Mouse (Mus musculus): ENCODE measurements around the gene Olfr456. TPM values are rescaled to one million over a fixed set of nuclear protein-coding genes. Genes with fewer than 3 reads are reported as not detected.
"Not testable (repeated sequence)": the region's sequence is repeated elsewhere in the genome, so short reads cannot be mapped to it uniquely, and the experiment has no call there.

Olfr456 gene
- not detected in 2 replicates for polyA plus RNA-seq (2011; ENCODE audit: insufficient read length, low read depth, missing spikeins)

- Histone ChIP-seq H3K4me1 (ENCODE audit: control insufficient read depth, insufficient read depth, low read length) (peaks cover 5% of the 10 kb centered on the region; the same call in 1 of the 2 replicates), H3K27ac (ENCODE audit: insufficient read depth, low read length) (no peak within 1 kb of the TSS), H3K4me3 (ENCODE audit: insufficient read depth, low read length) (no peak within 1 kb of the TSS)
- no peak for TF ChIP-seq CTCF (IDR thresholded peaks at IDR 0.05; ENCODE audit: borderline replicate concordance, insufficient read depth, low read length)
- no peak for TF ChIP-seq POLR2A (IDR thresholded peaks at IDR 0.05; ENCODE audit: low read depth, low read length)
These were observed at the start of gene Olfr456 for GRCm38 (mm10) chr6:42487114-42487513. Gene Olfr456 (minus strand): TSS chr6:42487214.

GRCm38 (mm10) chr6:42513461-42513860, 26.4 kb upstream of the Olfr456 start:
- Histone ChIP-seq H3K27ac (ENCODE audit: insufficient read depth, low read length) (peak overlapping the region; percentile 98), H3K4me3 (ENCODE audit: insufficient read depth, low read length) (no peak overlapping the region), H3K4me1 (ENCODE audit: control insufficient read depth, insufficient read depth, low read length) (peaks cover 12% of the 10 kb centered on the region; the same call in 1 of the 2 replicates)
- TF ChIP-seq POLR2A (IDR thresholded peaks at IDR 0.05; ENCODE audit: low read depth, low read length) (no peak), CTCF (IDR thresholded peaks at IDR 0.05; ENCODE audit: borderline replicate concordance, insufficient read depth, low read length) (no peak)

GRCm38 (mm10) chr6:42509311-42509710, 22.3 kb upstream of the Olfr456 start:
- H3K4me3 ChIP-seq (ENCODE audit: insufficient read depth, low read length) = no peak overlapping the region
- H3K4me1 ChIP-seq (ENCODE audit: control insufficient read depth, insufficient read depth, low read length) = peaks cover 12% of the 10 kb centered on the region; the same call in 1 of the 2 replicates
- no peak for TF ChIP-seq CTCF (IDR thresholded peaks at IDR 0.05; ENCODE audit: borderline replicate concordance, insufficient read depth, low read length)
- TF ChIP-seq POLR2A (IDR thresholded peaks at IDR 0.05; ENCODE audit: low read depth, low read length) = no peak

GRCm38 (mm10) chr6:42503478-42503877, 16.5 kb upstream of the Olfr456 start:
- H3K27ac ChIP-seq (ENCODE audit: insufficient read depth, low read length) = no peak overlapping the region
- TF ChIP-seq CTCF (IDR thresholded peaks at IDR 0.05; ENCODE audit: borderline replicate concordance, insufficient read depth, low read length) = no peak
- TF ChIP-seq POLR2A (IDR thresholded peaks at IDR 0.05; ENCODE audit: low read depth, low read length) = no peak
- H3K4me1 ChIP-seq (ENCODE audit: control insufficient read depth, insufficient read depth, low read length) = 0 out of 2 replicates have a peak, but pooled peaks cover 2% of the 10 kb centered on the region
- no peak overlapping the region for H3K4me3 ChIP-seq (ENCODE audit: insufficient read depth, low read length)

More at GRCm38 (mm10) chr6:42509311-42509710, 22.3 kb upstream of the Olfr456 start:
- peak overlapping the region; percentile 71 for H3K27ac ChIP-seq (ENCODE audit: insufficient read depth, low read length)

- TF ChIP-seq POLR2A (IDR thresholded peaks at IDR 0.05; ENCODE audit: low read depth, low read length) = no peak
- no peak for TF ChIP-seq CTCF (IDR thresholded peaks at IDR 0.05; ENCODE audit: borderline replicate concordance, insufficient read depth, low read length)
- no peak overlapping the region for H3K4me3 ChIP-seq (ENCODE audit: insufficient read depth, low read length)
- peak overlapping the region; percentile 85 for H3K27ac ChIP-seq (ENCODE audit: insufficient read depth, low read length)
- peaks cover 5% of the 10 kb centered on the region; the same call in 1 of the 2 replicates for H3K4me1 ChIP-seq (ENCODE audit: control insufficient read depth, insufficient read depth, low read length)
These were observed 2.7 kb upstream of the Olfr456 start for GRCm38 (mm10) chr6:42489731-42490130.

GRCm38 (mm10) chr6:42484633-42485032, 2.4 kb downstream of the Olfr456 start:
- 0 out of 2 replicates have a peak, but pooled peaks cover 1% of the 10 kb centered on the region for H3K4me1 ChIP-seq (ENCODE audit: control insufficient read depth, insufficient read depth, low read length)
- TF ChIP-seq POLR2A (IDR thresholded peaks at IDR 0.05; ENCODE audit: low read depth, low read length) (no peak), CTCF (IDR thresholded peaks at IDR 0.05; ENCODE audit: borderline replicate concordance, insufficient read depth, low read length) (no peak)
- no peak overlapping the region for H3K27ac ChIP-seq (ENCODE audit: insufficient read depth, low read length)
- no peak overlapping the region for H3K4me3 ChIP-seq (ENCODE audit: insufficient read depth, low read length)

- Histone ChIP-seq H3K27ac (ENCODE audit: insufficient read depth, low read length) (no peak within 1 kb of the TSS), H3K4me1 (ENCODE audit: control insufficient read depth, insufficient read depth, low read length) (no peaks in the 10 kb centered on the region), H3K4me3 (ENCODE audit: insufficient read depth, low read length) (no peak within 1 kb of the TSS)
- TF ChIP-seq CTCF (IDR thresholded peaks at IDR 0.05; ENCODE audit: borderline replicate concordance, insufficient read depth, low read length) (no peak), POLR2A (IDR thresholded peaks at IDR 0.05; ENCODE audit: low read depth, low read length) (no peak)
These were observed 10.8 kb downstream of the Olfr456 start, which contains the start of gene Olfr457 for GRCm38 (mm10) chr6:42476235-42476634. Gene Olfr457 (minus strand): TSS chr6:42476335.

GRCm38 (mm10) chr6:42471298-42471697, 15.7 kb downstream of the Olfr456 start:
- not testable (repeated sequence) for H3K27ac ChIP-seq (ENCODE audit: insufficient read depth, low read length); H3K4me3 ChIP-seq (ENCODE audit: insufficient read depth, low read length); H3K4me1 ChIP-seq (ENCODE audit: control insufficient read depth, insufficient read depth, low read length)

- no peaks in the 10 kb centered on the region for H3K4me1 ChIP-seq (ENCODE audit: control insufficient read depth, insufficient read depth, low read length)
- H3K27ac ChIP-seq (ENCODE audit: insufficient read depth, low read length) = no peak overlapping the region
- TF ChIP-seq POLR2A (IDR thresholded peaks at IDR 0.05; ENCODE audit: low read depth, low read length) (no peak), CTCF (IDR thresholded peaks at IDR 0.05; ENCODE audit: borderline replicate concordance, insufficient read depth, low read length) (no peak)
- no peak overlapping the region for H3K4me3 ChIP-seq (ENCODE audit: insufficient read depth, low read length)
These were observed 16.5 kb downstream of the Olfr456 start for GRCm38 (mm10) chr6:42470542-42470941.

- no peak within 1 kb of the TSS for H3K27ac ChIP-seq (ENCODE audit: insufficient read depth, low read length)
- no peak for TF ChIP-seq CTCF (IDR thresholded peaks at IDR 0.05; ENCODE audit: borderline replicate concordance, insufficient read depth, low read length)
- TF ChIP-seq POLR2A (IDR thresholded peaks at IDR 0.05; ENCODE audit: low read depth, low read length) = no peak
- no peak within 1 kb of the TSS for H3K4me3 ChIP-seq (ENCODE audit: insufficient read depth, low read length)
- 0 out of 2 replicates have a peak, but pooled peaks cover 2% of the 10 kb centered on the region for H3K4me1 ChIP-seq (ENCODE audit: control insufficient read depth, insufficient read depth, low read length)
These were observed 21.9 kb downstream of the Olfr456 start, which contains the start of gene Olfr458 for GRCm38 (mm10) chr6:42465096-42465495. Gene Olfr458 (minus strand): TSS chr6:42465196.

Data from embryonic fibroblast, embryonic 13.5 days (primary cell).